Comparison of ENCODE assay signal across 33 mouse cellular contexts in the genomic region with DNA sequence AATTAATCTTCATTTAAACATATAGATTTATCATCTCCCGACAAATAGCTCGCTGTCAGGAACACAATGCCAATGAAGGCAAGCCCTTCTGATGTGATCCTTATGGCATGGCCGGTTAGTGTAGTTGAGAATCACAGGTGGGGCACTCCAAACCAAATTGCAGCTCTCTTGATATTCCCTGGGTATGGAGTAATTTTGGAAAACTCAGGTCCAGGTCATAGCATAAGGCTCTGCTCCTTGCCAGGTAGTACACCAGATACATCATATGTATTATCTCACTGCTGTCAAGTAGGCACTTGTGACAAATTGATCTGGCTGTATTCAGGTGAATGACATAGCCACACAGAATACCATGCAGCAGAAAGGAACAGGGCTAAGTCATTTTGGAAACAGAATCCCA.
"Had no signal": no experiment of that assay in that cellular context is flagged by ENCODE, and none has a peak within 500 bp of the region (broad histone marks: within the 10 kb centered on the region; RNA-seq: fewer than 3 reads in every experiment).

No protein-coding gene starts in this region.

- H3K4me3 ChIP-seq: heart, adult 2 months; heart, embryonic 13.5 days; heart, embryonic 15.5 days; hindbrain, embryonic 10.5 days; hindbrain, embryonic 12.5 days; hindbrain, embryonic 13.5 days; hindbrain, embryonic 15.5 days; intestine, embryonic 15.5 days; kidney, embryonic 15.5 days; layer of hippocampus, adult 2 months; left cerebral cortex, adult 2 months had no signal

- H3K27ac ChIP-seq: heart, adult 2 months; heart, embryonic 13.5 days; heart, embryonic 15.5 days; hindbrain, embryonic 10.5 days; hindbrain, embryonic 12.5 days; hindbrain, embryonic 13.5 days; hindbrain, embryonic 14.5 days; hindbrain, embryonic 15.5 days; hindbrain, postnatal 0 days; intestine, embryonic 15.5 days; kidney, embryonic 15.5 days; kidney, postnatal 0 days; layer of hippocampus, adult 2 months; left cerebral cortex, adult 2 months had no signal

- DNase-seq: heart, adult 2 months; heart, postnatal 10 days; heart, postnatal 36 days; heart, postnatal 4 days; kidney, adult 11 months; kidney, adult 18-20 months; kidney, adult 2 months; kidney, adult 8-10 months; kidney, adult 9 months; kidney, postnatal 10 days; kidney, postnatal 14 days; kidney, postnatal 25 days; kidney, postnatal 36 days; kidney, postnatal 4 days; layer of hippocampus, adult 9-11 months; layer of hippocampus, postnatal 36 days had no signal

- H3K4me1 ChIP-seq: heart, embryonic 13.5 days; heart, embryonic 15.5 days; hindbrain, embryonic 10.5 days; hindbrain, embryonic 12.5 days; hindbrain, embryonic 13.5 days; hindbrain, embryonic 15.5 days; intestine, embryonic 15.5 days; kidney, embryonic 15.5 days had no signal

- H3K27me3 ChIP-seq: heart, embryonic 13.5 days; heart, embryonic 15.5 days; hindbrain, embryonic 12.5 days; hindbrain, embryonic 13.5 days; hindbrain, embryonic 15.5 days; intestine, embryonic 15.5 days; kidney, embryonic 15.5 days had no signal

- H3K36me3 ChIP-seq: heart, embryonic 13.5 days; heart, embryonic 15.5 days; hindbrain, embryonic 10.5 days; hindbrain, embryonic 12.5 days; hindbrain, embryonic 13.5 days; hindbrain, embryonic 15.5 days; intestine, embryonic 15.5 days; kidney, embryonic 15.5 days had no signal

- ATAC-seq: hindbrain, embryonic 16.5 days; hindbrain, postnatal 0 days; inflammation-experienced regulatory T-cells, adult 6 months; intestine, embryonic 15.5 days; intestine, postnatal 0 days had no signal

- H3K4me2 ChIP-seq: heart, embryonic 11.5 days; heart, embryonic 13.5 days; heart, embryonic 15.5 days; hindbrain, embryonic 12.5 days; hindbrain, embryonic 13.5 days; hindbrain, embryonic 14.5 days; hindbrain, embryonic 15.5 days; intestine, embryonic 15.5 days; kidney, embryonic 15.5 days had no signal

- H3K9me3 ChIP-seq: heart, embryonic 15.5 days; intestine, embryonic 15.5 days had no signal

- H3K9ac ChIP-seq: heart, embryonic 13.5 days; heart, embryonic 15.5 days; hindbrain, embryonic 12.5 days; hindbrain, embryonic 13.5 days; hindbrain, embryonic 14.5 days; hindbrain, embryonic 15.5 days; intestine, embryonic 15.5 days; kidney, embryonic 15.5 days had no signal
